Mouse (Mus musculus) midbrain, embryonic 11.5 days (tissue): ENCODE results near the gene Naglu. TPM values are rescaled to one million over a fixed set of nuclear protein-coding genes. Genes with fewer than 3 reads are reported as not detected.

Source experiments
- ATAC-seq: fragments of 200-750 bp; cut with Nextera tagmentation; 2 replicates; pipeline ENCODE4 v1.8.0; 2017; ENCODE audit warnings: moderate TSS enrichment, moderate library complexity; ENCODE audit not compliant: low FRiP score
- DNase-seq: peaks from one replicate; pipeline ENCODE4 v3.0.0; 2015; ENCODE audit warnings: low spot score; ENCODE audit errors: missing footprints
- H3K27ac ChIP-seq: fragments of 300-500 bp; sonication (generic); 2 replicates; pipeline ENCODE4 v1.5.1; 2014; ENCODE audit warnings: low read depth, low read length
- H3K27me3 ChIP-seq: fragments of 300-500 bp; sonication (generic); 2 replicates; pipeline ENCODE4 v1.6.1; 2014; ENCODE audit warnings: mild to moderate bottlenecking, low read length, moderate library complexity, mixed read lengths; ENCODE audit not compliant: control insufficient read depth, insufficient read depth
- H3K36me3 ChIP-seq: fragments of 300-500 bp; sonication (generic); 2 replicates; pipeline ENCODE4 v1.6.1; 2014; ENCODE audit warnings: mild to moderate bottlenecking, low read length, moderate library complexity, mixed read lengths; ENCODE audit not compliant: control insufficient read depth, insufficient read depth
- H3K4me1 ChIP-seq: fragments of 300-500 bp; sonication (generic); 2 replicates; pipeline ENCODE4 v1.6.1; 2014; ENCODE audit warnings: low read length; ENCODE audit not compliant: control insufficient read depth, insufficient read depth
- H3K4me2 ChIP-seq: fragments of 300-500 bp; sonication (generic); 2 replicates; pipeline ENCODE4 v1.6.1; 2014; ENCODE audit warnings: mild to moderate bottlenecking, moderate library complexity
- H3K4me3 ChIP-seq: fragments of 300-500 bp; sonication (generic); 2 replicates; pipeline ENCODE4 v1.5.1; 2014; ENCODE audit warnings: low read depth, low read length
- H3K9ac ChIP-seq: fragments of 300-500 bp; sonication (generic); 2 replicates; pipeline ENCODE4 v1.6.1; 2014; ENCODE audit warnings: low read length
- H3K9me3 ChIP-seq: fragments of 300-500 bp; sonication (generic); 2 replicates; pipeline ENCODE4 v1.6.1; 2016; ENCODE audit warnings: low read length; ENCODE audit not compliant: control insufficient read depth
- WGBS: fragments of 180-500 bp; shearing (Covaris S2); extraction: QIAGEN DNeasy Blood & Tissue Kit; methylation state at CpG from one replicate; pipeline ENCODE4 v1.1.7; 2014; 5-methylcytosine and 5-hydroxymethylcytosine counted together
- polyA plus RNA-seq: library from polyadenylated mRNA; unstranded; fragments of >200 nt; fragmentation: Nextera tagmentation; extraction: Ambion mirVana; gene quantifications from 2 replicates; pipeline ENCODE4 v1.2.1, GENCODE M21; 2014

The Naglu gene
- polyA plus RNA-seq, 1 experiment from 2014 or later: 6.9 TPM

DNA sequence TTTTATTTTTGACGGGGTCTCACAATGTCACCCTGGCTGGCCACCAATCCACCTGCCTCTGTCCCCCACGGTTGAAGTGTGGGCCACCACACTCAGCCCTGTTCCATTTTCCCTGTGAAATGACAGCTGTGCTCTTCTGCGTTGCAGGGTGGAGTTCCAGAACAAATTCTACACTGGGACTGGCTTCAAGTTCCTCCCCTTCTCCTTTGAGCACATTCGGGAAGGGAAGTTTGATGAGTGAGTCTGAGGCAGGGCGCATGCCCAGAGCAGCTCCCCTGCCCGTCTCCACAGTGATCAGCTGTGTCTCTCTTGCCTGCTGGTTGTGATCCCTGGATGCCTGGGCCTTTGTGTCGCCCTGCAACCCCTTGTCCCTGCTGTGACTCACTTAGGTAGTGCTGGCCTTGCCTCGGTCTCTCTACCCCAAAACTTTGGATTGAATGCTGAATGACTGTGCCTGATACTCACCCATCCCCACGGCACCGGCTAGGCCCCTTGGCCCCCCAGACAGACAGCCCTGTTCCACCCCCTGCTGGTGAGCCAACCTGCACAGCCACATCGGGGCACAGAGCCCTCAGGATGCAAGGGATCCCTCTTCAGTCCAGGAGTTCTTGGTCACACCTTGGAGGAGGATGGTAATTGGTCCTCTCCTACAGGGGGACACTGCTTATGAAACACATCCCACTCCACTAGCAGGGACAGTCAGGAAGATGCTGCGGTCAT lies 7.5 kb upstream of the Naglu start:
- no peaks in the 10 kb centered on the region for H3K36me3 ChIP-seq
- no peak for ATAC-seq

DNA sequence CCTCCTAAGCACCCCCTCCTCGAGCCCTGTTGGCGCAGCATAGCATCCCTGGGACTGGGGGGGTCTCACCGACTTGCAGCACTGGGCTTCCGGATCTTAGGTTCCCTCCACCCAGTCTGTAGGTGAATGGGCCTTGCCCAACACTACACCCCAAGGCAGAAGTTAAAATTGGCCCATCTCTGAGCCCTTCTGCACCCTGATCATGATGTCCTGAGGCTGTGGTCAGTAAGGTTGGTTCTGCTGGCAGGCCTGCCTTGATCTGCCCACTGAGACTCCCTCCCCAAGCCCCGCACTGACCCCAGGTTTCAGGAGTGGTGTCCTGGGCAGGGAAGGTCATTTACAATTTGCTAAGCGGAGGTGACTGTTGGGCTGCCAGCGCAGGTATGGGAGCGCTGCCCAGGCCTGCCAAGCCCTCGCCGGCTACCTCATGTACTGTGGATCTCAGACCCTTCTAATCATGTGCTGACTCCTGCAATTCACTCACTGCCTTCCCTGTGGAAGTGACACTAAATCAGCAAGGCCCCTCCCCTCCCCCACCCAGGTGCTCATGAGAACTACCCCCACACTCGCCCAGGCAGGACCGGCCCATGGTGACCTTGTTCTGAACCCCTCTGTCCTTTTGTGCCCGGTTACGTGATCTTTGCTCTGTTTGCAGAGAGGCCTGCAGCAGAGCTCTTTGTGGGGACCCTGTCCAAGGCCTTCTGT lies 6.7 kb upstream of the Naglu start:
- H3K4me2 ChIP-seq: no peak overlapping the region
- H3K9ac ChIP-seq: no peak overlapping the region; the same call in 1 of the 2 replicates
- no peak overlapping the region for H3K4me3 ChIP-seq
- no peaks in the 10 kb centered on the region for H3K36me3 ChIP-seq
- no peaks in the 10 kb centered on the region for H3K9me3 ChIP-seq
- 87% methylated on average over 14 of the region's 14 CpGs for WGBS
- ATAC-seq: no peak
- H3K4me1 ChIP-seq: 0 out of 2 replicates have a peak, but pooled peaks cover 2% of the 10 kb centered on the region
- H3K27ac ChIP-seq: no peak overlapping the region
- DNase-seq: no peak
- no peaks in the 10 kb centered on the region for H3K27me3 ChIP-seq

More for the DNA sequence above, 7.5 kb upstream of the Naglu start:
- no peak overlapping the region for H3K9ac ChIP-seq
- H3K9me3 ChIP-seq: no peaks in the 10 kb centered on the region
- no peak overlapping the region for H3K4me3 ChIP-seq
- H3K4me2 ChIP-seq: no peak overlapping the region
- no peaks in the 10 kb centered on the region for H3K27me3 ChIP-seq
- WGBS: 75% methylated on average over 12 of the region's 12 CpGs
- H3K27ac ChIP-seq: no peak overlapping the region
- 0 out of 2 replicates have a peak, but pooled peaks cover 2% of the 10 kb centered on the region for H3K4me1 ChIP-seq
- no peak for DNase-seq

DNA sequence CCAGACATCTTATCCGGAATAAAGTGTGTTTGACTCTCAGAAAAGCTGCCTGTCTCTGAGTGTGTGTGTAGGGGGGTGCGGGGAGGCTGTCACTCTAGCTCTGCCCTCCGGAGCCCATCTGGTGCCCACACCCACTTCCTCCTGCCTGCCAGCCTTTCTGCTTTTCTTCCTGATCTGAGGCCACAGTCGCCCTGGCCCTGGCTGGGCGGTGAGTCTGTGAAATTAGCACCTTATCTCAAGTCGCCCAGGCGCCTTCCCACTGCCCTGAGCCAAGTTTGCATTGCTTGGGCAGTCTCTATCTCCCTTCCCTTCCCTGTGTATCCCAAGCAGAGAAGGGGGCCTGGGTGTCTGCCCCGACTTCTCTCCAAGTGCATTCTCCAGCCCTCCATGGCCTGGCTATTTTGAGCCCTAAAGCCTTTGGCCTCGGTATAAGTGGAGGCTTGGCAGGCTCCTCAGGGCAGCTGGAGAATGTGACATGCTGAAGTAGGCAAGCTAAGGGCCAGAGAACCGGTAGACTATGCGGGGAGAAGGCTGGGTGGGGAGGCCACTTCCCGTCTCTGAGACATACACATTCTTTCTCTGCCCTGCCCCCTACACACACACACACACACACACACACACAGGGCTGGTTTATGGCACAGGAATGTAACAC lies 6.0 kb upstream of the Naglu start:
- Histone ChIP-seq H3K27me3 (no peaks in the 10 kb centered on the region), H3K36me3 (no peaks in the 10 kb centered on the region), H3K27ac (no peak overlapping the region), H3K4me2 (no peak overlapping the region), H3K4me1 (0 out of 2 replicates have a peak, but pooled peaks cover 2% of the 10 kb centered on the region), H3K9ac (no peak overlapping the region), H3K4me3 (no peak overlapping the region), H3K9me3 (no peaks in the 10 kb centered on the region)
- DNase-seq: no peak
- ATAC-seq: no peak
- 66% methylated on average over 12 of the region's 12 CpGs for WGBS

DNA sequence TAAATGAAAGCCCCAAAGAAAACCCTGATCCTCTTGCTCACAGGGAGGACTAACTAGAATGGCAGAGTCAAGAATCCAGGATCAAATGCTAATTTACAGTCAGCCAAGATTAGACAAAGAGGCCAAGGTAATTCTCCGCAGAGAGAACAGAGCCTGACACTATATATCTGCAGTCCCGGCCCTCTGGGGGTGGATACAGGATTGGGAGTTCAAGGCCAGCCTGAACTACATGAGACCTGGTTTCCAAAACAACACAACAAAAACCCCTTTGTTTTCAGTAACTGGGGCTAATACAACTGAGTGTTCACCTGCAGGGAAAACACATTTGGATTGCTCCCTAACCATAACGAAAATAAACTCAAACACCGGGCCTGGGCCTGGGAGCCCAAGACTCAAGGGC lies 5.3 kb upstream of the Naglu start:
- H3K4me1 ChIP-seq: peaks cover 2% of the 10 kb centered on the region; the same call in 1 of the 2 replicates
- H3K27ac ChIP-seq: no peak overlapping the region
- H3K9ac ChIP-seq: no peak overlapping the region
- H3K4me3 ChIP-seq: no peak overlapping the region
- WGBS: 87% methylated on average over 4 of the region's 4 CpGs
- peaks cover 2% of the 10 kb centered on the region; the same call in 1 of the 2 replicates for H3K27me3 ChIP-seq
- ATAC-seq: no peak
- no peak overlapping the region for H3K4me2 ChIP-seq
- H3K9me3 ChIP-seq: no peaks in the 10 kb centered on the region
- H3K36me3 ChIP-seq: no peaks in the 10 kb centered on the region
- no peak for DNase-seq

DNA sequence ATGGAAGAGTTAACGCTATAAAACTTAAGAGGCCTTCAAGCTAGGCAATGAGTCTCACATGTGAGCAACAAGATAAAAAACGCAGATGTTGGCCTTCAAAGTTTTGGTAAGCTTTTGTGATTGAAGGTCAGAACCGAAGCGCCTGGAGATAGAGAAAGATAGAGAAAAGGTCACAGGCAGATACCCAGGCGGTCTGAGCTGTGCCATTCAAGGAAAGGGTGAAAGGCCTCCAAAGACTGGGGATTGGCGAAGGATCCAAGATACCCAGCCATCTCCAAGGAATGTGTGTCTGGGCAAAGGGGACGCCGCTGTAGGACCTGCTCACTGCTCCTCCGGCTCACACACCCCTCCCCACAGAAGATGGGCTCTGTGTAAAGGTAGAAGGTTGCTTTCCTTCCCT lies 4.8 kb upstream of the Naglu start:
- Histone ChIP-seq H3K9me3 (no peaks in the 10 kb centered on the region), H3K27me3 (peaks cover 2% of the 10 kb centered on the region; the same call in 1 of the 2 replicates), H3K27ac (no peak overlapping the region), H3K4me2 (no peak overlapping the region), H3K36me3 (no peaks in the 10 kb centered on the region), H3K9ac (no peak overlapping the region), H3K4me1 (peaks cover 2% of the 10 kb centered on the region; the same call in 1 of the 2 replicates), H3K4me3 (no peak overlapping the region)
- 95% methylated on average over 9 of the region's 9 CpGs for WGBS
- ATAC-seq (no peak), DNase-seq (no peak)

DNA sequence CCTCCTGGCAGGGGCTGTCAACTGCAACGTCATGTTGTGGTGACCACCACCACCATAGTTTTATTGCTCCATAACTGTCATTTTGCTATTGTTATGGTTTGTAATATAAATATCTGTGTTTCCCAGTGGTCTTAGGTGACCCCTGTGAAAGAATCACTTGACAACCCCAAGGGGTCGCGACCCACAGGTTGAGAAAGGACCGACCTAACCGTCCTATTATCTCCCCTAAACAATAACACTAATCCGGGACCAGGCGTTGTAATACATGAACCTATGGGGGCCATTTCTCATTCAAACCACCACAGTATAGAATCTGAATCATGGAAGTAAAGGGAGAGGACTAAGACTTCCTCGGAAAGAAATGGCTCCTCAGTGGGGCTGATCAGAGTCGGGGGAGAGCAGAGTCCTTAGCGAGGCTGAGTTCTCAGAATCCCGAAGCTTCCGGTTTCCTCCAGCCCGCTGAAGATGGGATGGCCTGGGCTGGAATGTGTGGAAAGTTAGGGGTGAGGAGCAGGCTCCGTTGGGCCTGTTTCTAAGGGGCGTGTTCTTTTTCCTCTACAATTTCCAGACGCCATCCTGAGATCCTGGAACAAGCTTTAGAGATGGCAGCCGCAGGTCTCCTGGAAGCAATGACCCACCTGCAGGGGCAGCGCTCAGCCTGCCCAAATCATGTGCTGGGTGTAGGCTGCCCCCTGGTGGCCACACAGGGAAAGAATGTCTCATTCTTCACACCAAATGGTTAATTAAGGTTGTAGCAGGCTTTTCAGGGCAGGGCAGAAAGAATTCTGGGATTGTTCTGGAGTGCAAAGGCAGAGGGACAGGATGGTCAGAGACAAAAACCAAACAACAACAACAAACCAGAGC lies 3.0 kb upstream of the Naglu start:
- no peaks in the 10 kb centered on the region for H3K9me3 ChIP-seq
- H3K4me3 ChIP-seq: peak overlapping the region; percentile 22
- no peaks in the 10 kb centered on the region for H3K36me3 ChIP-seq
- peak overlapping the region; percentile 55 for H3K9ac ChIP-seq
- H3K27me3 ChIP-seq: peaks cover 2% of the 10 kb centered on the region; the same call in 1 of the 2 replicates
- peaks cover 7% of the 10 kb centered on the region for H3K4me1 ChIP-seq
- peak overlapping the region; percentile 52 for H3K4me2 ChIP-seq
- ATAC-seq (no peak), DNase-seq (peak; percentile 96)
- no peak overlapping the region for H3K27ac ChIP-seq
- WGBS: 20% methylated on average over 18 of the region's 18 CpGs

DNA sequence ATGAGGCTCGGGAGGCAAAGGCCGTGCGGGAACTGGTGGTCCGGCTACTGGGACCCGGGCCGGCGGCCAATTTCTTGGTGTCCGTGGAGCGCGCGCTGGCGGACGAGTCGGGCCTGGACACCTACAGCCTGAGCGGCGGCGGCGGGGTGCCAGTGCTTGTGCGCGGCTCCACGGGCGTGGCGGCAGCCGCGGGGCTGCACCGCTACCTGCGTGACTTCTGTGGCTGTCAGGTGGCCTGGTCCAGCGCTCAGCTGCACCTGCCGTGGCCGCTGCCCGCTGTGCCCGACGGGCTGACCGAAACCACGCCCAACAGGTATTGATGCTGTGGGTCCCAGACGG lies 346 bp downstream of the Naglu start:
- peak overlapping the region; percentile 86 for H3K9ac ChIP-seq
- under 1% methylated on average over 34 of the region's 36 CpGs for WGBS
- H3K27me3 ChIP-seq: peaks cover 2% of the 10 kb centered on the region; the same call in 1 of the 2 replicates
- H3K36me3 ChIP-seq: no peaks in the 10 kb centered on the region
- H3K4me2 ChIP-seq: peak overlapping the region; percentile 99
- H3K4me1 ChIP-seq: peaks cover 7% of the 10 kb centered on the region
- ATAC-seq (peak; percentile 73), DNase-seq (no peak)
- H3K4me3 ChIP-seq: peak overlapping the region; percentile 82
- no peak overlapping the region for H3K27ac ChIP-seq
- no peaks in the 10 kb centered on the region for H3K9me3 ChIP-seq

DNA sequence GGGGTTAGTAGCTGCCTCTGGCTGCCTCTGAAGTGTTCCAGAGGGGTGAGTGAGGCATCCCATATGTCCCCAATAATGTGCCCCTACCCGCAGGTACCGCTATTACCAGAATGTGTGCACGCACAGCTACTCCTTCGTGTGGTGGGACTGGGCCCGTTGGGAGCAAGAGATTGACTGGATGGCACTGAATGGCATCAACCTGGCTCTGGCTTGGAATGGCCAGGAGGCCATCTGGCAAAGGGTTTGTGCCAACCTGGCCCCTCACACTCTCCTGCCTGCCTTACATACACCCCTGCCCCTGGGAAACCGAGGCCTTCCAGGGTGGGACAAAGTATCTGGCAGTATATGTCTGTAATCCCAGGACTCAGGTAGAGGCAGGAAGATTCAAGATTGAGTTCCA lies 1.2 kb downstream of the Naglu start:
- peak overlapping the region; percentile 86; the same call in 1 of the 2 replicates for H3K9ac ChIP-seq
- peaks cover 2% of the 10 kb centered on the region; the same call in 1 of the 2 replicates for H3K27me3 ChIP-seq
- ATAC-seq (no peak), DNase-seq (no peak)
- 81% methylated on average over 6 of the region's 6 CpGs for WGBS
- no peak overlapping the region for H3K4me3 ChIP-seq
- peak overlapping the region; percentile 99; the same call in 1 of the 2 replicates for H3K4me2 ChIP-seq
- no peak overlapping the region for H3K27ac ChIP-seq
- H3K9me3 ChIP-seq: no peaks in the 10 kb centered on the region
- H3K36me3 ChIP-seq: no peaks in the 10 kb centered on the region
- peaks cover 7% of the 10 kb centered on the region for H3K4me1 ChIP-seq
